Mouse (Mus musculus): ENCODE data around the gene Bend6.

Bend6 gene

DNA sequence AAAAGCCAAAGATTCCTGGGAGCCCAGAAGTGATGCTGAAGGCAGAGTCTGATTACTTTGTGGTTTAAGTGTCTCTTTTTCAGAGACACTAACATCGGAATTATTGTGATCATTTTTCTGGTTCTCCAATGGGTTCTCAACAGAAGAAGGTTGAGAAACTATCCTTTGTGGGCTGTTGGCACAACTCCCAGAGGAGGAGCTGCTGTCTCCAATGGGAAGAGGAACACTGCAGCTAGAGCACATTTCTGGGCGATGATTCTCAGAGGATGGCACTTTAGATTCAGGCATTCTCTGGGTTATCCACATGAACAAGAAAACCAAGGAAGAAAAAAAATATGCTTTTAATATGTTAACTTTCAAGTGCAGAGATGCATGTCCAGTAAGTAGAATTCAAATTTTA is 104.3 kb downstream of the Bend6 start:
- no peak for DNase-seq (ENCODE audit: low spot score)

All from urinary bladder, postnatal 10 days (tissue).